Comparison of ENCODE assay signal across 7 mouse cellular contexts in genomic region chr1:167220303-167221174, GRCm38 (mm10).
DNase-seq lines count a peak whose midpoint lies in the region; ATAC-seq lines count a peak whose summit lies in the region.

No protein-coding gene starts in this region.

- peak; percentile 79 for ATAC-seq in midbrain, embryonic 14.5 days (ENCODE audit: low FRiP score, low TSS enrichment)

- H3K9me3 ChIP-seq in limb, embryonic 10.5 days (replicated peaks) = no peaks in the 10 kb centered on the region
- H3K9me3 ChIP-seq in midbrain, embryonic 14.5 days (ENCODE audit: control insufficient read depth, low read length) = no peaks in the 10 kb centered on the region

- H3K27ac ChIP-seq in limb, embryonic 10.5 days = no peak overlapping the region
- H3K27ac ChIP-seq in midbrain, embryonic 14.5 days (replicated peaks; ENCODE audit: low read depth, low read length) = no peak overlapping the region

- no peaks in the 10 kb centered on the region for H3K4me1 ChIP-seq in limb, embryonic 10.5 days
- H3K4me1 ChIP-seq in midbrain, embryonic 14.5 days (ENCODE audit: control insufficient read depth, insufficient read depth, low read length) = no peaks in the 10 kb centered on the region

- H3K9ac ChIP-seq in midbrain, embryonic 14.5 days (replicated peaks; ENCODE audit: low read length) = 0 out of 2 replicates have a peak overlapping the region, but pooled peaks have one; percentile 17

- H3K4me2 ChIP-seq in midbrain, embryonic 14.5 days (ENCODE audit: low read length) = no peak overlapping the region

- H3K27me3 ChIP-seq in limb, embryonic 10.5 days (ENCODE audit: low read depth, poor library complexity, severe bottlenecking) = no peaks in the 10 kb centered on the region
- H3K27me3 ChIP-seq in midbrain, embryonic 14.5 days (ENCODE audit: control insufficient read depth, insufficient read depth, low read length) = no peaks in the 10 kb centered on the region

- DNase-seq in adrenal gland, adult 18-20 months (ENCODE audit: low spot score in 2 of 2) = peak; percentile 83
- peak; percentile 90 for DNase-seq in embryo, embryonic 10 days (ENCODE audit: low spot score)
- DNase-seq in gastrocnemius, postnatal 25 days = peak; percentile 49
- peak; percentile 87 for DNase-seq in kidney, adult 18-20 months
- DNase-seq in limb, embryonic 10.5 days (ENCODE audit: low spot score) = peak; percentile 87
- peak; percentile 92 for DNase-seq in midbrain, embryonic 14.5 days
- peak; percentile 62 to 82 for DNase-seq in spleen, adult 18-20 months

- peaks cover 23% of the 10 kb centered on the region for H3K36me3 ChIP-seq in limb, embryonic 10.5 days
- peaks cover 18% of the 10 kb centered on the region for H3K36me3 ChIP-seq in midbrain, embryonic 14.5 days (ENCODE audit: control insufficient read depth, insufficient read depth, low read length)

- 4% methylated on average over 5 of the region's 5 CpGs for WGBS in limb, embryonic 10.5 days
- 4% methylated on average over 5 of the region's 5 CpGs for WGBS in midbrain, embryonic 14.5 days

- no peak overlapping the region for H3K4me3 ChIP-seq in limb, embryonic 10.5 days
- no peak overlapping the region for H3K4me3 ChIP-seq in midbrain, embryonic 14.5 days (replicated peaks; ENCODE audit: low read depth, low read length)
